Mouse (Mus musculus) cortical plate, adult 2 months (tissue): ENCODE results near the gene Slc25a54.

Experiments used
- CTCF ChIP-seq: fragments of 200-500 bp; IDR thresholded peaks from 2 replicates; pipeline ENCODE4 v1.5.1; 2011; ENCODE audit warnings: mild to moderate bottlenecking, control low read depth, low read length; ENCODE audit not compliant: insufficient read depth; ENCODE audit errors: extremely low read depth
- POLR2A ChIP-seq: fragments of 200-500 bp; IDR thresholded peaks from 2 replicates; pipeline ENCODE4 v1.6.1; 2011; ENCODE audit warnings: mild to moderate bottlenecking, low read length, control low read depth; ENCODE audit not compliant: insufficient read depth; ENCODE audit errors: extremely low read depth

DNA sequence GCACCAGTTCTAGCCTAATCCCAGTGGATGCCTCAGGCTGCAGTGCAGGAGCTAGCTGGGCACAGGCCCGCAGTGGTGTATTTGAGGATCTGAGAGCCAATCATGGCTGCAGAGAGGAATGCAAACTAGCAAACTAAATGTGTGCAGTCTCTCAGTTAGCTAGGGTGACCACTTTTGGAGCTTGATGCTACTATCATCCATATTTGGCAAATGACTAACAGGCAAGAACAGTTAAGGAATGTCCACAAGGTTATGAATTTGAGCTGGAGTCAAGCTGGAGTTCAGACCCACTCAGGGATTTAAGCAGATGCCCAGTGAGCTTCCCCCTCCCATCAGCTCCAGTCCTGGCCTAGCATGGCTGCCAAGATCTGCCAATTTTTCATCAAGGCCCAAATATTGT, 84.4 kb downstream of the Slc25a54 start:
- TF ChIP-seq CTCF (no peak), POLR2A (no peak)
